Mouse (Mus musculus) effector memory CD4-positive, alpha-beta T cell, adult 7 months (primary cell): ENCODE measurements around the gene Zbtb22. TPM values are rescaled to one million over a fixed set of nuclear protein-coding genes. Genes with fewer than 3 reads are reported as not detected.

ENCODE experiments used
- polyA plus RNA-seq: library from polyadenylated mRNA; unstranded; fragments of 100-300 nt; shearing (Covaris generic); gene quantifications from one replicate; pipeline ENCODE4 v1.2.1, GENCODE M21; 2017

Gene Zbtb22
- 17.3 TPM for polyA plus RNA-seq

DNA sequence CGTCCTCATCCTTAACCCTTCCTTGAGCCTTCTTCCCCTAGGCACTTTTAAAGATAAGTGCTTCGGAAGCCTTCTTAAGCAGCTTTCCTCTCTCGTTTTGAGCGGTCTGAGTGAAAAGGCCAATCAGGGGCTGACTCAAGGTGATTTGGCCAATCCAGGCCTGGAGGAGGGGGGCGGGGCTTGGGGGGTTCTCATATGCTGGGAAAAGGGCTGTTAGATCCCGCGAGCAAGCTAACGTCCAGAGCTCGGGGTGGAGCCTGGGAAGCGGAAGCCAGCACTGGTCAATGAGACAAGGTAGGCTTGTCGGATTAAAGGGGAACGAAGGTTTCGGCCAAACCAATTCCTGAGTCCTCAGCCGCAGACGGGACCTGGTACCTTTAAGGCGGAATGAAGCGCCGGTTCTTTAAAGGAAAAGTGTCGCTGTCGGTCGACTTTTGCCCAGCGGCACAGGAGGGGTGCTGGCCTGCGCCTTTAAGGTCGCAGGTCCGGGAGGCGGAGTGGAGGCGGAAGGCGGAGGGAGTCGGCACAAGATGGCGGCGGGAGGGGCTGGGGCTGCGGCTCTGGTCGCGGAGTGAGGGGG, at the start of gene Zbtb22, which contains the start of gene Tapbp:
TSS of gene Zbtb22 (plus strand) at position 234 of the 580 bp plus-strand sequence.
TSS of gene Tapbp (plus strand) at position 229 of the 580 bp plus-strand sequence.

DNA sequence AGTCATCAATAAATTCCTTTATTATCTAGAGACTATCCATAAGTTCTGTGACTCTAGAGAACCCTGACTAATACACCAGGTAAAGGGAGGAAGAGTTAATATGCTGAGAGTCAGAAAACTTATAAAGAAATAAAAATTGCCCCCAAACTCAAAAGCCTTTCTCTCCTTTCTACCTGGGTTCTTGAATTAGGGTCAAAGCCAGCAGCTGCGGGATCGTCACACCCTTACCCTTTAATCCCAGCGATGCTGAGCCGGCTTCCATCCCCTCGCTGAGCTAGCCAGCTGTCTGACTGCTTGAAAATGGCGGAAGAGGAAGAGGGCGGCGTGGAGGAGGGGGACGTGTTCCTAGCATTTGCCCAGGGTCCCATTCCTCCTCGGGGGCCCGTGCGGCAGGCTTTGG, 42.2 kb upstream of the Zbtb22 start, which contains the start of gene Gm7029:
TSS of gene Gm7029 (plus strand) at position 301 of the 400 bp plus-strand sequence.

DNA sequence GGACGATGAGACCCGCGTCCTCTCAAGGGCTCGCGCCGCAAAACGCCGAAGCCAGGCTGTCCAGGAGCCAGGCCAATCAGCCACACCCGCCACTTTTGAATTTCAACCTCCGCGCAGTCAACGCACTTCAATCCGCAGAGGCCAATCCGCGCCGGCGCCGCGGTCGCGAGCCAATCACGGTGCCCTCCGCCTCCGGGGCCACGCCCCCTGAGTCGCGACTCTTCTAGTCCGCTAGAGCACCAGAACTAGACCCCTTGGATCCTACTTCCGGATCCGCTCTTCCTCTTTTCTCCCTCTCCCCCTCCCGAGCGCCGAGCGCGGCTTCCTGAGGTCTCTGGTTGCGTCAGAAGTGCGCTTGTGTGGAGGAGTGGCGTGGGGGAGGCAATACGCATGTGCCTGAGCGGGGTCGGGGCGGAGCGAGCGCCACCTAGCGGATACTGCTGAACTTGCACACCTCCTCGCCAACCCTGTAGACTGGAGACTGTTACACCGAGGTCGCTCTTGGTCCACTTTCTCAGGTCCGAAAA, 25.1 kb upstream of the Zbtb22 start, which contains the start of gene Kifc1:
TSS of gene Kifc1 (minus strand) at position 129 of the 527 bp plus-strand sequence.

GRCm38 (mm10) chr17:33904835-33905234, 10.9 kb upstream of the Zbtb22 start, which contains the start of gene Platr17:
TSS of gene Platr17 (plus strand) at chr17:33905135.

GRCm38 (mm10) chr17:33909077-33909868, 6.4 kb upstream of the Zbtb22 start, which contains the start of gene Daxx:
TSS of gene Daxx (plus strand) at chr17:33909414.

GRCm38 (mm10) chr17:33929371-33930279, 13.9 kb downstream of the Zbtb22 start, which contains the start of gene Rgl2:
TSS of gene Rgl2 (plus strand) at chr17:33929543.

GRCm38 (mm10) chr17:33940206-33940805, 24.6 kb downstream of the Zbtb22 start, which contains the start of the genes Pfdn6 and Wdr46:
TSS of gene Pfdn6 (minus strand) at chr17:33940343.
TSS of gene Wdr46 (plus strand) at chr17:33940660.

GRCm38 (mm10) chr17:33951021-33951946, 35.6 kb downstream of the Zbtb22 start, which contains the start of gene B3galt4:
TSS of gene B3galt4 (minus strand) at chr17:33951488.

GRCm38 (mm10) chr17:33955555-33956214, 40.0 kb downstream of the Zbtb22 start, which contains the start of the genes Vps52 and Rps18:
TSS of gene Vps52 (plus strand) at chr17:33955812.
TSS of gene Rps18 (minus strand) at chr17:33956001.

Other genes with a start within 250 kb of the Zbtb22 start
- gene Hnrnpm, start 229.0 kb upstream of the Zbtb22 start, polyA plus RNA-seq, result 324 TPM
- 96.9 TPM for gene March2, start 197.2 kb upstream of the Zbtb22 start, polyA plus RNA-seq
- 316 TPM for gene Rab11b, start 155.4 kb upstream of the Zbtb22 start, polyA plus RNA-seq
- 1.1 TPM for gene Angptl4, start 134.1 kb upstream of the Zbtb22 start, polyA plus RNA-seq
- 4.4 TPM for gene Kank3, start 105.4 kb upstream of the Zbtb22 start, polyA plus RNA-seq
- gene Rps28, start 91.3 kb upstream of the Zbtb22 start, polyA plus RNA-seq, result 951 TPM
- 204 TPM for gene Ndufa7, start 91.3 kb upstream of the Zbtb22 start, polyA plus RNA-seq
- gene Cd320, start 72.8 kb upstream of the Zbtb22 start, polyA plus RNA-seq, result 15.4 TPM
- not detected for gene Gm7029, start 42.1 kb upstream of the Zbtb22 start, polyA plus RNA-seq
- gene Kifc1, start 25.2 kb upstream of the Zbtb22 start, polyA plus RNA-seq, result not detected
- 1.1 TPM for gene Platr17, start 10.8 kb upstream of the Zbtb22 start, polyA plus RNA-seq
- gene Daxx, start 6.5 kb upstream of the Zbtb22 start, polyA plus RNA-seq, result 50.2 TPM
- 361 TPM for gene Tapbp, start within 50 bp of the Zbtb22 start, polyA plus RNA-seq
- 79.3 TPM for gene Rgl2, start 13.6 kb downstream of the Zbtb22 start, polyA plus RNA-seq
- 83.9 TPM for gene Pfdn6, start 24.4 kb downstream of the Zbtb22 start, polyA plus RNA-seq
- gene Wdr46, start 24.8 kb downstream of the Zbtb22 start, polyA plus RNA-seq, result 39.0 TPM
- 8.6 TPM for gene B3galt4, start 35.6 kb downstream of the Zbtb22 start, polyA plus RNA-seq
- 38.1 TPM for gene Vps52, start 39.9 kb downstream of the Zbtb22 start, polyA plus RNA-seq
- 2,394 TPM for gene Rps18, start 40.1 kb downstream of the Zbtb22 start, polyA plus RNA-seq
- gene H2-K1, start 84.4 kb downstream of the Zbtb22 start, polyA plus RNA-seq, result 13,530 TPM
- 26.1 TPM for gene Ring1, start 108.8 kb downstream of the Zbtb22 start, polyA plus RNA-seq
- 225 TPM for gene H2-Ke6, start 112.2 kb downstream of the Zbtb22 start, polyA plus RNA-seq
- gene Slc39a7, start 115.8 kb downstream of the Zbtb22 start, polyA plus RNA-seq, result 137 TPM
- 78.8 TPM for gene Rxrb, start 115.9 kb downstream of the Zbtb22 start, polyA plus RNA-seq
- gene Col11a2, start 123.5 kb downstream of the Zbtb22 start, polyA plus RNA-seq, result 0.27 TPM
- 1.2 TPM for gene H2-Oa, start 176.4 kb downstream of the Zbtb22 start, polyA plus RNA-seq
- 12.1 TPM for gene H2-DMa, start 203.6 kb downstream of the Zbtb22 start, polyA plus RNA-seq
- gene Brd2, start 206.7 kb downstream of the Zbtb22 start, polyA plus RNA-seq, result 260 TPM
- gene H2-DMb2, start 227.4 kb downstream of the Zbtb22 start, polyA plus RNA-seq, result 0.28 TPM
- 1.0 TPM for gene H2-DMb1, start 237.2 kb downstream of the Zbtb22 start, polyA plus RNA-seq